Mouse (Mus musculus) urinary bladder, postnatal 4 days (tissue): Measurements from ENCODE around the gene Serinc5.
A peak's percentile ranks its signal among the peaks of the same experiment; 100 is the strongest.
"Not testable (repeated sequence)": the region's sequence is repeated elsewhere in the genome, so short reads cannot be mapped to it uniquely, and the experiment has no call there.

Experiments used
- DNase-seq, 2 experiments: peaks; one replicate each; pipeline ENCODE4 v3.0.0; 2021 to 2022; ENCODE audit warnings: low spot score in 2 of 2

Serinc5 gene

DNA sequence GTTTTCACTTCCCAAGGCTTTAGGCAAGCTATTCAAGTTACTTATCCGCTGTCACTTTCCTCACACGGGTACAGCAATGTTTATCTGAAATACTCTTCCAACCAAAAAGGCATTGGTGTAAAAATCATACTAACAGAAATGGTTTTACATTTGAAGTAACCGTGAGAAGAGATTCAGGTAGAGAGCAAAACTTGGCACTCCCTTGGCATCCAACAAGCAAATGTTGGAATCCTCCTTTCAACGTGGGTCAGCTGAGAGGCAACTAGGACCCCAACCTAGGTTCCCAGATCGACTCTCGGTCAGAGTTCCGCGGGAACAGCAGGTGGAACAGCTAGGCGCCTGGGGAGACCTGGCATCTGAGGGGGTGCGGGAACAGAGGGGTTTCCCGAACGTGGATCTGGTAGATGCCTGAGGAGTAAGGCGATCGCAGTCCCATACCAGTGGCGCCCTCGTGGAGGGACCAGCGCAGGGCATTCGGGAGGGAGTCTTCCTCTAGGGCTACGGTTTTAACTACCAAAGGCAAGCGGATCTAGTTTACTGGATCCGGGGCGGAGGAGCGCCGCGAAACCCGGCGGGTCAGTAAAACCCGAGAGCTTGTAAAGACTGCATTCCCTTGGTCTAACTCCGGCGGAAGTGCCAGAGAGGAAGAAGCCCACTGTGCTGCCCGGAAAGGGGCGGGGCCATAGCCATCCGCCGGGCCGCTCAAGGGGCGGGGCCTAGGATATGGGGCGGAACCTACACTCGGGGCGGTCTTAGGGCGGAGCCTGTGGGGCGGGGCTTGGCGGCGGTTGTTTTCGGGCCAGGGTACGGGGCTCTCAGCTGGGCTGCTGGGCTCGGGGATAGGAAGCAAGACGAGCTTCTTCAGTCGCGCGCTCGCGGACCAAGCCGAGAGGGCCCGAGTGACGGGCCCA is at the start of gene Serinc5:
Serinc5 (plus strand) TSS at position 781 of the 911 bp plus-strand sequence.
- peak; percentile 98 for DNase-seq

DNA sequence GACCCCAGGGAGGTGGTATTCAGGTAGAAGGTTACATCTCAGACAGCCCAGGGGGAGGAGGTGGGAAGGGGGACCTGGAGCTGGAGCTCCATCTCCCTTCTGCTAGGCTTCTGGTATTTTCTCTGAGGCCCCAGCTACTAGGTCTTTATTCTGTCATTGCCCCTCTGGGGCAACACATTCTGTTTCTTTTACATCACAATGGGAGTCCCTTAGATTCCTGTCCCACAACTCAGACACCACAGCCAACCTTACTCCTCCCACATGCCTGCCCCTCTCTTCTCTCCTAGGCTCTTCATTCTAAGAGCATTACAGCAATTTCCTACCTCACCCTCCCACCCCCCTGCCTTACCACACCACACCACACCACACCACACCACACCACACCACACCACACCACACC is 34.8 kb upstream of the Serinc5 start, which contains the start of gene Spz1:
Spz1 (minus strand) TSS at position 101 of the 400 bp plus-strand sequence.
- DNase-seq: no peak

DNA sequence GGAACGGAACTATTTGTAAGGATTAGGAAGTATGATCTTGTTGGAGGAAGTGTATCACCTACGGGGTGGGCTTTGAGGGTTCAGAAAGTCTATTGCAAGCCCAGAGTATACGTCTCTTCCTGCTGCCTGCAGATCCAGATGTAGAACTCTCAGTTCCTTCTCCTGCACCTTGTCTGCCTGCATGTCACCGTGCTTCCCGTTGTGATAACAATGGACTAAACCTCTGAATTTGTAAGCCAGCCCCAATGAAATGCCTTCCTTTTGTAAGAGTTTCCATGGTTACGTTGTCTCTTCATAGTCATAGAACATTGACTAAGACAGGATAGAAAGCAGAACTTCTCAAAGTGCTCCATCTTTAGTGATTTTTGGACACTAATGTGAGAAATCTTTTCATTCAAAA is 34.2 kb upstream of the Serinc5 start:
- DNase-seq: no peak

DNA sequence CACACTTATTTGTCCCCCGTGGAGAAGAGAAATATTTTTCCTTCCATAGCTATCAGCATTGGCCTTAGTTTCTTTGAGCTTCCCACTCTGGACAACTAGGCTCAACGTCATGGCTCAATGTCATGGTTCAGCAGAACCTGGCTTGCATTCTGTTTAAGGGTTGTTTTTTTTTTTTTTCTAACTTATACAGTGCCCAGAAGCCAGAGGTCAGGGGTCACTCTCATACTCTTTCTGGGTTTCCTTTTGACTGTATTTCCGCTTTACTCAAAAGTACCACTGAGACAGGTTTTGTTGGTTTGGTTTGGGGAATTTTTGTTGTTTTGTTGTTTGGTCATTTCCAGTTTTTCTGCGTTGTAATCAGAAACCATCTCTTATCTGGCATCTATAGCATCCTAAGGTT is 32.7 kb upstream of the Serinc5 start:
- DNase-seq: no peak

DNA sequence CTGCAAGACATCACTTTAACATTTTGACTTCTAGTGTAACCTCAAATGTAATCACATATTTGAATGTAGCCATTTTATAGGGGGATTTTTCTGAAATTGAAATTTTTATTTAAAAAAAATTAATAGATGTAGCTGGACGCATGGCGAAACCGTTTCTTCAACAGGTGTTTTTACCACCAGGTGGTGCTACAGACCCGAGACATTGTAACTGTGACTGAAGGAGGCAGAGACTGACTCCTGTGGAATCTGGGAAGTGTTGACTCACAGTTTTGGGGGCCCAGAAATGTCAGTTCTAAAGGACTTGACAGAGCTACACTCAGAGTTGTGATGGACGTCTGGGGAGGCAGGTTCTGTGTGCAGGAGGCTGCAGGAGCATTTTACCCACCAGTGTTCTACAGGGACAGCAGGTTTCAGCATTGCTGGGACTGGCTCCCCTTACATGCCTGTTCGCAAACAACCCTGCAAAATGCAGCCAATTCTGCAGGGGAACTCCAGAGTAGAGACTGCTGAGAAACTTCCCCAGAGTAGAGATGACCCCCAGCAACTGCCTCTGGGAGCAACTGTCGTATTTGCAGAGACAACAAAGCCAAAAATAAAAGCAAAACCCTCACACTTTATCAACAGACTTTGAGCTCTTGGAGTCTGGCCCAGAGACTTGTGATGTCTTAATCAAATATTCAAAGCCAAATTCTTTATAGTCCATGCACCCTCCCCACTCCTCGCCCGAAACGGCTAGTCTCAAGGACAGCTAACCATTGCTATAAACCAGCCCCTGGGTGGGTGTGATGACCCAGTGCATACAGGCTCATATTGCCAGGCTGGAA is 30.5 kb upstream of the Serinc5 start:
- DNase-seq: peak; percentile 49 to 74

DNA sequence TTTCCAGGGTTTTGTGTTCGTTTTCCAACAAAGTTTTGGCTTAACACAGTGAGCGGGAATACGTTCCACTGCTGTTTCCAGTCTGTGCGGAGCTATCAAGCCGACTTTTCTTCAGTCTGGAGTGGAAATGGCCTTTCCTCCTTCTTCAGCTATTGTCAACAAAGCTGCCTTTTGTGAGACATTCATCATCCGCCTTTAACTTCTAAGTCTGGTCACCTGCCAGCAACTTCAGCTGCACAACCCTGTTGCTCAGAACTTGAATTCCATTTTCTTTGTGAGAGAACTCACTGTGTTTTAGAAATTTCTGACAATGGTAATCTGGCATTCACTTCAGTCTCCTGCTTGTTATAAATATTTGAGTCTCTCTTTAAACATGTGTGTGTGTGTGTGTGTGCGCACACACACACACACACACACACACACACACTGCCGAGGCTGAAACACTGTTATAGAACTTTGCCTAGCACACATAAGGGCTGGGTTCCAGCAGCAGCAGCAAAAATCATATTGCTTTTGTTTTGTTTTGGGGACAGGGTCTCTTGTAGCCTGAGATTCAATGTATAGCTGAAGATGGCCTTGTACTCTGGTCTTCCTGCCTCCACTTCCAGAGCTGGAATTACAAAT is 26.7 kb upstream of the Serinc5 start:
- no peak for DNase-seq

DNA sequence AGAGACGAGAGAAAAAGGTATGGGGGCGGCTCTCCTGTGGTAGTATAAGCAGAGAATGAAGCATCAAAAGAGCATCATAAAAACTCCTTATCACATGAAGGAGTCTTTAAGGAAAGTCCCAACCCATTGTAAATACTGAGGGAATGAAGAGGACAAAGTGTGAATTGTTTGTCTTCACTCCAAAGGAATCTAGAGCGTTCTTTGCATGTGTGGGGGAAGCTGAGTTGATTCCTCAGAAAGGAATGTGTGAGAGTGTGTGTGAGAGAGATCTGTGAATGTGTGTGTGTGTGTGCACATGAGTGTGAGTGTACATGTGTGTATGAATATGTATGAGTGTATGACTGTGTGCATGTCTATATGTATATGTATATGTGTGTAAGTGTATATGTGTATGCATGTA is 22.2 kb upstream of the Serinc5 start:
- DNase-seq: no peak

DNA sequence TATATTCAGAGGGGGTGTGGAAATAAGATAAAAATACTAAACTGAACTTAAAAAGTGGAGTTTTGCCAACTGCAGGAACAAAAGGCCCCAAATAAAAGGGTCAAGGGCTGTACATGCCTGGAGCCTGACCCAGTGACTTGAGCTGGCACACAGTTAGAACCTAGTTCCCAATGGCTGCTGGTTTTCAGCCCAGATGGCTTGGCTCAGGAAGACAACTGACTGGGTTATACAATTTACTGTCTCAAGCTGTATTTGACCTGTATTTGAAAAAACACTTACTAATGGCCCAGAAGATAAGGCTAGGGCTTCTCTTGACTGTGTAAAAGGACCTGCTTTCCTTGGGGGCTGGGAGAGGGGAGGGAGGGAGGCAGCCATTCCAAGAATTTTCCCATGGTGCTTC is 21.6 kb upstream of the Serinc5 start:
- DNase-seq: no peak

DNA sequence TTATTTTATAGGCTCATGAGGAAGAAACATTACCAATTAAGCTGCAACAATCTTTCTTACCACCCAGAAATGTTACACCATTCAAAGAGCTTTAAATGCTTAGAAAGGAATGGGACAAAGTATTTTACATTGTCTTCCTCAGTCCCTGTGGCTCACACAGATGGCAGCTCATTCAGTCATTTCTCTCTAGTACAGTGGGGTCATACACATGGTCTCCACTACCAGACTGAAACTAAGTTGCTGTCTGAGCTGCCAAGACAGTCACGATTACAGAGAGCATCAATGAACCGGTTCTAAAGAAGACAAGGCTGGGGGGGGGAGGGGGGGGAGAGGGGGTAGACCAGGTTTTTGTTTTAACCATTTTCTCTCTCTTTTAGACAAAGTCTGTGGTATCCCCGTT is 19.7 kb upstream of the Serinc5 start:
- no peak for DNase-seq

DNA sequence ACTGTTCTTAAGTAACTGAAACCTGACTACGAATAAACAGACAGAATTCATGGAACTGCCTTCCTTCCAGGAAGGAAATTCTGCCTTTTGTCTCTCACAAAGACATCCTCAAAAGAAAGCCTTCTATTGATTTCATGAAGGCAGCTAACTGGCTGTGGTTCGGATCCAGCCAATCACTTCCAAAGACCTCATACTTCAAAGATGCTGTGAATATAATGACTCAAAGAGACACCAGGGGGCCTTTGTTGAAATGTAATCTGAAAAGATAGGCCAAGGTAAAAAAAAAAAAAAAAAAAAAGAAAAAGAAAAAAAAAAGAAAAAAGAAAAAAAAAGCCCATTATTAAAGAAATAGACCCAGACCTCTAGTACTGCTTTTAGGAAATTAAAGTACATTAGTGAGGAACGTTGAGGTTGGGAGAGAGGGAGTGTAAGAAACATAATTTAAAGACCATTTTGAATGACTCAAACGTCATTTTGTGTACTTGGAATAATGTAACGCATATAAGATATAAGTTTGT is 18.6 kb upstream of the Serinc5 start:
- no peak for DNase-seq

DNA sequence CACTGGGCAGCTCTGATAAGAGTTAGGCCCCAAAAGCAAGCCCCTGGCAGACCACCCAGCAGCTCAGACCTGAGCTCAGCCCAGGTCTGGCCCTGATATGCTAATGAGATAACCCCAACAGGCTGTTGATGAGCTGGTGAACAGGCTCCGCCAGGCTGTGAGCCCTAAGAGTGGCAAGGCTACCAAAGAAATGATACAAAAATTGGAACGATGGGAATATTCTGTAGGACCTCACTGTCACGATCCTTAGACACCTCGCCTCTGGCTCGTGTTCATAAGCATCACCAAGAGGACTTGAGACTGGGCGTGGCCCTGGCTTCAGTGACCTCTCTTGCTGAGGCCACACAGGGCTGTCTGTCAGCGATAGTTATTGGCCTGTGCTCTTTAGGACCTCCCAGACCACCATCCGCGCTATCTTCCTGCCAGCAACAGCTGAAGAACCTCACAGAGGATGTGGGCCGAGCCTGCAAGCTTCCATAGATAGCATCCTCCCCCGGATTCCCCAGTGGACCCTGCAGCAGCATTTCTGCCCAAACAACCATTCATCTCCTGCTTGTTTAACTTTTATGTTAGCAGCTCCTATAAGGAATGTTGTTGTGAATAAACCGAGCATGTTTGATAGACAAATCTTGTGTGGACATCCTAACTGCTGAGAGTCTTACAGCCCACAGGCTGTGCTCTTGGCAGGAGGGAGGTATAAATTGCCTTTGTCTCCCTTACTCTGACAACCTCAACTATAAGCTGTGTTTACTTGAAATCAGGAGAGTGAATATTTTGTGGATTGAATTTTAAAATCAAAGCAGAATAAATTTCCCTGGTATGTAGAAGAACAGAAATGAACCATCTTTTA is 17.9 kb upstream of the Serinc5 start:
- peak in 1 of 2 experiments; percentile 68 for DNase-seq

DNA sequence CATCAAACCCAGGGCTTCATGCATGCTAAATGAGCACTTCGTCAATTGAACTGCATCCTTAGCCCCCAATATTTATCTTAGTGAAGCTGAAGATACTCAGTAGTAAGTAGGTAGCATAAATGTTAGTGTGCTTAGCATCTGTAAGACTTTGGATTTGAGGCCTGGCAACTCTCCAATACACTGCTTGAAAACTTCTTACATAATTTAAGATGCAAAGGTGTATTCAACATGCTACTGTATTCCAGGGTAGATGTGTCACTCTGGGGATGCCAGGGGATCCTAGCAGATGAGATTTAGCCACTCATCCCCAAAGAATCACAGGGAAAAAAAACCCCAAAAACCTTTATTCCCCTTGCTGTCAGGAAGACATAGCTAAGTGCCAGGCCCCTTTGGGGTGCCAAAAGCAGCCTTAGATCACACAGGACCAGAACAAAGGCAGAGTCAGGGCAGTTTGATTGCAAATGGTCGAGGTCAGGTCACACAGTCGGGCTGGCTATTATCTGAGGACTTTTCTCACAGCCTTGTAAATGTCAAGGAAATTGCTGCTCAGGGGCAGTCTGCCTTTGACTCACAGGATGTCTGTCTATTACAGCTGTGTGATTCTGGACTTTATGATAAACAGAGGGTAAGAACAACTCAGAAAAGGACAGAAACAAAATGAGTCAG is 17.0 kb upstream of the Serinc5 start:
- DNase-seq: no peak

DNA sequence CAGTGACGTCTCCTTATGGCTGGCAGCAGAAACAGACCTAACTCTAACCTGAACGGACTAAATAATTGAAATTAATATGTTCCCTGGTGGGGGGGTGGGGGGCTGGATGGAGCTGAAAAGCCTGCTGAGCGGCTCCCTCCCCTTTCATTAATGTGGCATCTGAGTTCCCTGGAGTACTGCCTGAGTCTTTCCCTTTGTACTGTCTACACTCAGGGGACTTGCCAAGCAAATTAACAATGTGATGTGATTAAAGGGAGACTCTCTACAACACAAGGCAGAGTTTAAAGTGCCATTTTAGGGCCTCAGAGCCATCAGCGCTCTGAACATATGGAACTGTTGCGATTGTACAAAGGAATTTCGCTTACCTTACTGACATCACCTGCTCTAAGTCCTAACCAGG is 16.4 kb upstream of the Serinc5 start:
- no peak for DNase-seq

DNA sequence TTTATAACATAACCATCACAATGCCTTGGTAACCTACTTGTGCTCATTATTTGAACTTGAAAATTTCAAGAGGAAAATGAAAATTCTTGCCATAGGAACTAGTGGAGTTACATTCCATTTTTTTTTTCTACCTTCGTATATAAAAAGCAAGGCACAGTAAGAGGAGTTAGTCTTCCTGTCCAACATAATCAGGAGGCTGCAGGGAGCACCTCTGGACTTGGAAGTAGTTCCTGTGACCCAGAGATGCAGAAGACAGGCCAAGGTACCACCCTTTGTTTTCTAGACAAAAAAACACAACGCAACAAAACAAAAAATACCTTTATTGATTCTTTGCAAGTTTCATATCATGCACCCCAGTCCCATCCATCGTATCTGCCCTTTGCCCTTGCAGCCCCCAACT is 16.0 kb upstream of the Serinc5 start:
- no peak for DNase-seq

DNA sequence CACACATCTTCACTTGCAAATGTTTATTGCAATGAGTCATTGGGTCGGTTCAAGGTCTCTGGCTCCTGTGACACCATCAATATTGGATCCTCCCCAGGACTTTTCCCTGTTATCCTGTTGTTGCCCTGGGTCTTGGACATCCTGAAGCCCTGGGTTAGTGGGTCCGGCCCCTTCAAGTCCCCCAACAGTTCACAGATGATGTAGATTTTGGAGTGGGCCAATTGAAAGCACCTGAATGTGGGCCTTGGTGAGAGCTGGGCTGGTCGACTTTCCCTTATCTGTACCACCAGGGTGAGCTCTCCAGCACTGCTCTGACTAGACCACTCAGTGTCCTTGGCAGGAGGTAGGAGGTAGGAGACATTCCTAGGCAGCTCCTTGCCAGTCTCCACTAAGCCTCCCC is 15.5 kb upstream of the Serinc5 start:
- no peak for DNase-seq

DNA sequence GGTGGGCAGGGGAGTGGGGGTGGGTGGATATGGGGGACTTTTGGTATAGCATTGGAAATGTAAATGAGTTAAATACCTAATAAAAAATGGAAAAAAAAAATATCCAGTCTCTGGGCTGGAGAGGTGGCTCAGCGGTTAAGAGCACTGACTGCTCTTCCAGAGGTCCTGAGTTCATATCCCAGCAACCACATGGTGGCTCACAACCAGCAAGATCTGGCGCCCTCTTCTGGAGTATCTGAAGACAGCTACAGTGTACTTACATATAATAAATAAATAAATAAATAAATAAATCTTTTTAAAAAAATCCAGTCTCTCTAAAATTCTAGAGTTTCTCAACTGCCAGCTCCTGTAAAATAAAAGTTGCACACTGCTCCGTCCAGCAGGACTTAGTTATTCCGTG is 5.6 kb upstream of the Serinc5 start:
- DNase-seq: not testable (repeated sequence)

DNA sequence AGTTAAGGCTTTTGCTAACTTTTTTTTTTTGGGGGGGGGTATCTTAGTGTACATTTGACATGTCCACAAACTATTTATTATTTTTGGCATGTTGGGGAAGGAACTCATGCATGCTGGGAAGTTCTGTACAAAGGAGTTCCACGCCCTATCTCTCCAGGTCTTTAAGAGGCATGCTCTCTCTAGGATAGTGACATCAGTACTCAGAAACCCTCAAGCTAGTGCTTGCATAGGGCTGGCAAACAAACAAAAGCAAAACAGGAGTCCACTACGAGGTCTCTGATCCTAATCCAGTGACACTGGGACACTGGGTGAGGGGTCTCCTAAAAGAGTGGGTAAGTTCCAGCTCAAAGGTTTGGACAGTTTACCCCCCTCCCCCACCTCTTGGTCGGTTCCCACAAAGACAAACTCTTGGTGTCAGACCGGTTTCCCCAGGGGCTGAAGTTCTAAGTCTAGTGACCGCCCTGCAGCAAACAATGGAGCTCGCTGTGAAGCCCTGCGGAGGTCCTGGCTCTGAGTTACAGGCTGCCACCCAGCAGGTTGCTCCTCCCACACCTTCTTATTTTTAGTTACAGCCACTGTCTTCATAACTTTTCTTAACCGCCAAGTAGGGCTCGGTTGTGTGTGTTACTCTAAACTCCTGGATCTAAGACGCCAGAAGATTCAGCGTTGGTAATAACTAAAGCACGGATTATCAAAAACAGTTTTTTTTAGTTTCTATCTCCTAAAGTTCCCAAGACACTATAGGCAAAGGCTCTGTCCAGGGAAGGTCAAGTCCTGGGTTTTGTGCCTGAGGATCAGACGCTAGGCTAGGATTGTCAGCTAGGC is 1.2 kb upstream of the Serinc5 start:
- peak in 1 of 2 experiments; percentile 57 for DNase-seq

DNA sequence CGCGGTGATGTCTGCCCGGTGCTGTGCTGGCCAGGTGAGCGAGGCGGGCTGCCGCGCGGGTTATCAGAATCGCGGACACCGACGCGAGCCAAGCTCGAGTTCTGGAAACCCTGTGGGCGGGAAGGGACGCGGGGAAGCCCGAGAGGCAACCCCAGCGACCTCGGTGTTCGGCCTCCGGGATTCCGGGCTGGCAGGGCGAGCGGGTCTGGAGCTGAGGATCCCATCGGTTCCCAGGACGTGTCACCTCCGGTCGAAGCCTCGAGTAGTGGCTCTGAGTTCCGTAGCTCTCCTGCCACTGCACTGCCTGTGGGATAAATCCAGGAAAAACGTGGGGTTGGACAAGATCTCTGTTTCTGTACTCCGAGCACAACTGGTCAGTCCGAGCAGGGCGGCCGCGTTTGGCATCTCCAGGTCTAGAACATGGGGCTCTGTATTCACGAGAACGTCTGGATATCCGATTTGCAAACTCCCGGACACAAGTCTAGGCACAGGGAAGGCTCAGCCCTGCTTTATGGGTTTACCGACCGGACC is 428 bp downstream of the Serinc5 start:
- DNase-seq: no peak

DNA sequence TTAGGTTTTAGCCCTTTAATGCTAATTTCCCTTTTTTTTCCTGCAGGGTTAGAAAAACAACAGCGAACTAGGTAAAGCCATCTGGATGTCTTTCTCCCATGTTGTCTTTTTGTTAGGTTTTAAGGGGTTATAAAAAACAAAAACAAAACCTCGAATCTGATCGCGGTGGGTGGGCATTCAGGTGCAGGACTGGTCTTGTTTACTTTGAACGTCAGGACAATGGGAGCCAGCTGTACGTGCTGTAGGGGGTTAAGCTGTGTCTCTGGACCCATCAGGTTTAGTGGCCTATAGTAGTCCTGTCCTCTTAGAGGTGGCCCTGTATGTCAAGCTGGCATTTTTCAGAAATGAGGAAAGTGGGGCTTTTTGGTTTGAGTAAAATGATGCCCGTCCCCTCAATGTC is 1.0 kb downstream of the Serinc5 start:
- DNase-seq: peak in 1 of 2 experiments; percentile 47
